Mouse (Mus musculus): Measurements from ENCODE around the gene Rbms3.

GRCm38 (mm10) chr9:116791850-116792249, 837.9 kb downstream of the Rbms3 start:
- TF ChIP-seq CTCF (IDR thresholded peaks at IDR 0.05): no peak
- no peak for TF ChIP-seq EP300 (IDR thresholded peaks at IDR 0.05)
